Comparison of ENCODE assay signal across 22 mouse cellular contexts in the genomic region with DNA sequence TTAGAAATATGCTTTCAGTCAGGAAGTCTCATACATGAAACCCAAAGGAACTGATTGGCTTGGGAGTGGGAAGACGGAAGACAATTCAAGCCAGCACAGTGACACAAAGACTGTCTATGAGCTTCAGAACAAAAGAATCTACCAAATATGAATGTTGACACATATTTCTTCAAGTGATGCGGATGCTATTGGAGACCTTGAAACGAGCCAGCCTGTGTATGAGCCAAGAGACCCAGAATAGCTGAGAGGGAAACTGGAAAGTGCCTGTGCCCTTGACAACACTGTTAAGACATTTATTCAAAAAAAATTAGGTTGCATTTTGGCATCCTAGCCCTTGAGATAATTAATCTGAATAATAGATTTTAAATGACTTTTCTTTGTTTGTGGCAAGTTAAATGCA.
A peak's percentile ranks its signal among the peaks of the same experiment; 100 is the strongest.
DNase-seq lines count a peak whose midpoint lies in the region; ATAC-seq and TF ChIP-seq lines count a peak whose summit lies in the region.
"Had no signal": no experiment of that assay in that cellular context is flagged by ENCODE, and none has a peak within 500 bp of the region (broad histone marks: within the 10 kb centered on the region; RNA-seq: fewer than 3 reads in every experiment).

No protein-coding gene starts in this region.

- WGBS in midbrain, postnatal 0 days = 89% methylated on average over 3 of the region's 3 CpGs
- 90% methylated on average over 3 of the region's 3 CpGs for WGBS in midbrain, embryonic 15.5 days

- no peak for ATAC-seq in midbrain, postnatal 0 days (ENCODE audit: low FRiP score)
- no peak for ATAC-seq in midbrain, embryonic 15.5 days (replicated peaks)
- ATAC-seq: activated CD4-positive, CD25-positive, alpha-beta regulatory T cell, adult 4 months; forebrain, embryonic 14.5 days; forebrain, embryonic 16.5 days; Patski had no signal

- H3K4me1 ChIP-seq in midbrain, postnatal 0 days (ENCODE audit: insufficient read depth, low read length) = no peaks in the 10 kb centered on the region
- no peaks in the 10 kb centered on the region for H3K4me1 ChIP-seq in midbrain, embryonic 15.5 days
- H3K4me1 ChIP-seq: embryonic facial prominence, embryonic 13.5 days; embryonic facial prominence, embryonic 15.5 days; forebrain, embryonic 10.5 days; forebrain, embryonic 12.5 days had no signal

- no peak for TF ChIP-seq CTCF in midbrain, postnatal 0 days (IDR thresholded peaks at IDR 0.05)

- no peaks in the 10 kb centered on the region for H3K36me3 ChIP-seq in midbrain, postnatal 0 days (ENCODE audit: insufficient read depth, low read length)
- no peaks in the 10 kb centered on the region for H3K36me3 ChIP-seq in midbrain, embryonic 15.5 days (replicated peaks)
- H3K36me3 ChIP-seq: embryonic facial prominence, embryonic 13.5 days; embryonic facial prominence, embryonic 15.5 days; forebrain, embryonic 10.5 days; forebrain, embryonic 12.5 days had no signal

- no peak overlapping the region for H3K9ac ChIP-seq in midbrain, postnatal 0 days (replicated peaks; ENCODE audit: low read length, poor library complexity, severe bottlenecking)
- no peak overlapping the region for H3K9ac ChIP-seq in midbrain, embryonic 15.5 days
- H3K9ac ChIP-seq: embryonic facial prominence, embryonic 13.5 days; embryonic facial prominence, embryonic 15.5 days; forebrain, embryonic 12.5 days had no signal

- H3K4me3 ChIP-seq in midbrain, postnatal 0 days (ENCODE audit: low read depth, low read length) = no peak overlapping the region
- H3K4me3 ChIP-seq in midbrain, embryonic 15.5 days = no peak overlapping the region
- H3K4me3 ChIP-seq: embryonic facial prominence, embryonic 13.5 days; embryonic facial prominence, embryonic 15.5 days; erythroblast, embryonic 14.5 days; forebrain, embryonic 10.5 days; forebrain, embryonic 12.5 days had no signal

- H3K4me2 ChIP-seq in midbrain, postnatal 0 days (ENCODE audit: low read depth, low read length, poor library complexity, severe bottlenecking) = no peak overlapping the region
- no peak overlapping the region for H3K4me2 ChIP-seq in midbrain, embryonic 15.5 days
- H3K4me2 ChIP-seq: embryonic facial prominence, embryonic 13.5 days; embryonic facial prominence, embryonic 15.5 days; forebrain, embryonic 12.5 days had no signal

- no peaks in the 10 kb centered on the region for H3K9me3 ChIP-seq in midbrain, postnatal 0 days (ENCODE audit: low read length)
- H3K9me3 ChIP-seq in midbrain, embryonic 15.5 days = no peaks in the 10 kb centered on the region
- H3K9me3 ChIP-seq: embryonic facial prominence, embryonic 13.5 days; embryonic facial prominence, embryonic 15.5 days; forebrain, embryonic 10.5 days; forebrain, embryonic 12.5 days had no signal

- peak; percentile 4 for DNase-seq in cerebellum, adult 9-11 months
- no peak for DNase-seq in cerebellum, postnatal 4 days (ENCODE audit: low spot score in 2 of 2)
- peak; percentile 63 for DNase-seq in midbrain, postnatal 0 days (ENCODE audit: low spot score)
- DNase-seq in adipocyte (ENCODE audit: low spot score) = no peak
- DNase-seq: adrenal gland, adult 2 months; adrenal gland, postnatal 10 days; adrenal gland, postnatal 25 days; cerebellum, adult 11 months; cerebellum, adult 18-20 months; cerebellum, postnatal 10 days; cerebellum, postnatal 25 days; embryo, embryonic 11 days had no signal

- no peak overlapping the region for H3K27ac ChIP-seq in midbrain, postnatal 0 days (ENCODE audit: low read depth, low read length)
- no peak overlapping the region for H3K27ac ChIP-seq in midbrain, embryonic 15.5 days
- H3K27ac ChIP-seq: embryonic facial prominence, embryonic 13.5 days; embryonic facial prominence, embryonic 15.5 days; forebrain, embryonic 10.5 days; forebrain, embryonic 12.5 days had no signal

- no peaks in the 10 kb centered on the region for H3K27me3 ChIP-seq in midbrain, postnatal 0 days (ENCODE audit: insufficient read depth, low read length)
- no peaks in the 10 kb centered on the region for H3K27me3 ChIP-seq in midbrain, embryonic 15.5 days (replicated peaks)
- H3K27me3 ChIP-seq: embryonic facial prominence, embryonic 13.5 days; embryonic facial prominence, embryonic 15.5 days; forebrain, embryonic 12.5 days; Patski had no signal

Comparison
In these comparisons a context has a peak if more than half of its experiments do, and no peak if none do; other contexts are left out.
1. DNase-seq: peak in cerebellum, adult 9-11 months (single experiment) and midbrain, postnatal 0 days (single experiment); none in cerebellum, postnatal 4 days (0 of 2) and adipocyte (single experiment).